Mouse (Mus musculus) right cerebral cortex, postnatal 10 days (tissue): ENCODE results near the gene Fam187a.
A peak's percentile ranks its signal among the peaks of the same experiment; 100 is the strongest.

Source experiments
- DNase-seq, 2 experiments: peaks; one replicate each; pipeline ENCODE4 v3.0.0; 2021; ENCODE audit warnings: low spot score in 2 of 2

Gene Fam187a

GRCm38 (mm10) chr11:102884616-102885219 is at the start of gene Fam187a:
Gene Fam187a, plus strand, starts transcription at chr11:102885169.
- no peak for DNase-seq

GRCm38 (mm10) chr11:102835549-102835948 is 49.4 kb upstream of the Fam187a start, which contains the start of gene Higd1b:
Gene Higd1b, plus strand, starts transcription at chr11:102835849.
- DNase-seq = no peak

- no peak for DNase-seq
These were observed 48.8 kb upstream of the Fam187a start for GRCm38 (mm10) chr11:102836146-102836545.

GRCm38 (mm10) chr11:102837385-102837784 is 47.6 kb upstream of the Fam187a start:
- no peak for DNase-seq

GRCm38 (mm10) chr11:102838126-102838525 is 46.8 kb upstream of the Fam187a start:
- no peak for DNase-seq

GRCm38 (mm10) chr11:102838616-102839150 is 46.3 kb upstream of the Fam187a start:
- DNase-seq = no peak

- no peak for DNase-seq
These were observed 39.0 kb upstream of the Fam187a start for GRCm38 (mm10) chr11:102845926-102846325.

GRCm38 (mm10) chr11:102851883-102852282 is 33.1 kb upstream of the Fam187a start:
- peak in 1 of 2 experiments; percentile 44 for DNase-seq

- DNase-seq = no peak
These were observed 31.2 kb upstream of the Fam187a start for GRCm38 (mm10) chr11:102853760-102854159.

- DNase-seq = no peak
These were observed 29.0 kb upstream of the Fam187a start for GRCm38 (mm10) chr11:102855941-102856340.

GRCm38 (mm10) chr11:102858951-102859350 is 26.0 kb upstream of the Fam187a start:
- DNase-seq = peak; percentile 52 to 60

GRCm38 (mm10) chr11:102859933-102860332 is 25.0 kb upstream of the Fam187a start:
- peak; percentile 36 to 54 for DNase-seq

- peak; percentile 75 to 88 for DNase-seq
These were observed 20.7 kb upstream of the Fam187a start for GRCm38 (mm10) chr11:102864272-102864671.

- DNase-seq = peak; percentile 58 to 71
These were observed 10.1 kb upstream of the Fam187a start for GRCm38 (mm10) chr11:102874801-102875334.

- DNase-seq = no peak
These were observed 5.4 kb upstream of the Fam187a start for GRCm38 (mm10) chr11:102879558-102879957.

GRCm38 (mm10) chr11:102880585-102881313 is 4.2 kb upstream of the Fam187a start, which contains the start of the genes Eftud2 and Ccdc103:
Gene Eftud2, minus strand, starts transcription at chr11:102880985.
Gene Ccdc103, plus strand, starts transcription at chr11:102881204.
- DNase-seq = peak; percentile 95

- DNase-seq = peak in 1 of 2 experiments; percentile 40
These were observed 3.4 kb upstream of the Fam187a start for GRCm38 (mm10) chr11:102881314-102882198.

- DNase-seq = no peak
These were observed 2.5 kb downstream of the Fam187a start for GRCm38 (mm10) chr11:102887433-102887832.

- DNase-seq = peak; percentile 59 to 64
These were observed 3.2 kb downstream of the Fam187a start for GRCm38 (mm10) chr11:102888135-102888534.

- no peak for DNase-seq
These were observed 5.1 kb downstream of the Fam187a start for GRCm38 (mm10) chr11:102890096-102890495.

GRCm38 (mm10) chr11:102893015-102893651 is 8.2 kb downstream of the Fam187a start:
- peak; percentile 75 to 78 for DNase-seq
